Mouse (Mus musculus) liver, adult 2 months (tissue): ENCODE results near the gene Upk1a.

Source experiments
- CTCF ChIP-seq: fragments of 200-500 bp; IDR thresholded peaks from 2 replicates; pipeline ENCODE4 v1.5.1; 2011; ENCODE audit warnings: low read depth, low read length, control low read depth
- POLR2A ChIP-seq: fragments of 200-500 bp; IDR thresholded peaks from 2 replicates; pipeline ENCODE4 v1.6.1; 2011; ENCODE audit warnings: low read length, control low read depth; ENCODE audit not compliant: insufficient read depth; ENCODE audit errors: extremely low read depth

DNA sequence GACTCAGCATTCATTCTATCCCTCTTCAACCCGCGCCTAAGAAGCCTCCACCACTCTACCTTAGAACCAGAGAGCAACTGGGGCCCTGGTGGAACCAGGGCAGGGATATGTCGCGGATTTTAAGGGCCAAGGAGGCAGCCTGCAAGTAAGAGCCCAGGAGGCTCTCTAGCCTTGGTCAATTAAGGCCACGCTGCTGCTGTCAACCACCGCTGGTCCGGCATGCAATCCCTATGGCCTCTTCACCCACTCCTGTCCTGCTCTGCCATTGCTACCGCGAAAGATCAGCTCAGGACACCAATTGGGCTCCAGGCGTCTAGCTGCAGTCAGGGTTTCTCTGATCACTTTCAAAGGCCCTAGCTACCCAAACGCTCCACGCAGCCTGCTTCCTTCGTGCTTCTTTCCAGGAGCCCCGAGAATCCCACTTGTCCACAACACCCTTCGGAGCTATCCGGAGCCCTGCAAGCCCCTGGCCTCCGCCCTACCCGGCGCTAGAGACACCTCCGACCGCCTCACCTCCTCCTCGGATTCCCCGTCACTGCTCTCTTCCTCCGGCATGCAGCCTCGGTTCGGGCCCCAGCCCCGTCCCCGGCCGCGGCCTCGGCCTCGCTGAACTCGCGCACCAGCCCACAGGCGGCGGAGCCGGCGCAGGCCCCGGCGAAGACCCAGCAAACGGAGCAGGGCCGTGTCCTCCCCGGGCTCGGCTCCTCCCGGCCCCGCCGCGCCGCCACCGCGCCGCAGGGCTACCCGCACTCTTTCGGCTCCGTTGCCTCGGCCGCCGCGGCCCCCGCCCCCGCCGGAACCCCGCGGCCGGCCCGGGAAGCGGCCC, 24.6 kb downstream of the Upk1a start:
- TF ChIP-seq CTCF (no peak), POLR2A (no peak)
